Mouse (Mus musculus) liver, postnatal 0 days (tissue): ENCODE data around the gene Csrp1.

Source experiments
- CTCF ChIP-seq: sonication (generic); IDR thresholded peaks from 2 replicates; pipeline ENCODE4 v1.5.1; 2016; ENCODE audit warnings: antibody characterized with exemption, low read depth
- EP300 ChIP-seq: IDR thresholded peaks from 2 replicates; pipeline ENCODE4 v1.6.1; 2016; ENCODE audit warnings: antibody characterized with exemption, low read depth, mild to moderate bottlenecking

- TF ChIP-seq CTCF (no peak), EP300 (no peak)
These were observed 9.5 kb downstream of the Csrp1 start for GRCm38 (mm10) chr1:135729367-135729713.
